Mouse (Mus musculus) lung, postnatal 36 days (tissue): ENCODE data around the gene G430095P16Rik.
A peak's percentile ranks its signal among the peaks of the same experiment; 100 is the strongest.

ENCODE experiments used
- DNase-seq: peaks from one replicate; pipeline ENCODE4 v3.0.0; 2022; ENCODE audit warnings: mixed read lengths

Gene G430095P16Rik

DNA sequence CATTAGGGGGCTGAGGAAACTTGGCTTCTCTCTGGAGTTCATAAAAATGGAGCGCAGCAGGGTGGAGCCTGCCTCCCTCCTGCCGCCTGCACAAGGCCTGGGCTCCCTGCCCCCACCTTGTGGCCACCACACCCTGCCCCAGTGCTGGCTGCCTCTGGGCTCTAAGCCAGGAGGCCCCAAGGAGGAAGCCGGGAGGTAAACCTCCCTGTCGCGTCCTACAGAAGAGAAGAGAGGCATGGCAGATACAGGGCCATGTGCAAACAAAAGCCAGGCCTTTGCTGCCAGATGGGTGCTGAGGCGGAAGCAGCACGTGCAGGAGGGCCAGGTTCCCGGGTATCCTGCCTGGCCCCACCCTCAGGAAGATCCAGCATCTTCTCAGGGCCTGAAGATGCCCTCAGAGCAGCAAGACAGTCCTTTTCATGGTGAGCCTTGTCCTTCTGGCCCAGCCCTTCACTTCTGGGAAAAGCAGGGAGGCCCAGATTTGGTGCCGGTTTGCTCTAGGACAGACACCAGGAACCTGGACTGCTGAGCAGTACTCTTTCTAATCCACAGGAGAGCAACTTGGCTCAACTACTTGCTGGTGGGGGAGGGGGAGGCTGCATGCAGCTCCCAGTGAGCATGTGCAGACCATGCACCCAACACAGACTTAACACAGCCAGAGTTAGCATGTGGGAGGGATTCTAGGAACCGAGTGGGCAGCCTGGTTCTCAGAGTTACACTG lies at the start of gene G430095P16Rik:
Gene G430095P16Rik, plus strand, starts transcription at position 158 of the 721 bp plus-strand sequence.
- DNase-seq, result peak; percentile 92

DNA sequence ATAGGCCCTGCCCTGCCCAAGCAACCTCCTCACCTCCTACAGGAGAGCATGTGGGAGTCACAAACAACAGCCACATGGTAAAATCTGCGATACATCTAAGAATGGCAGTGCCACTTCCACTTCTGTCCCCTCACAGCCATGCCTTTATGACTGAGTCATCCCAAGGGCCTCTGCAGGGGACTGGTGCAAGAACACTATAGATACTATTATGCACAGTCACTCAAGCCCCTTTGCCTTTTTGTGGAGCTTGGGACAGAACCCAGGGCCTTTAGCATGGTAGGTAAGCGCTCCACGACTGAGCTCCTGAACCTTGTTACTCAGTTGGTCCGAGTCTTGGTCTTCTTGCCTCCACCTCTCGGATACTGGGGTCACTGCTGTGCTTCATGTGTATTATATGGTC lies 45.5 kb upstream of the G430095P16Rik start:
- DNase-seq, result no peak

DNA sequence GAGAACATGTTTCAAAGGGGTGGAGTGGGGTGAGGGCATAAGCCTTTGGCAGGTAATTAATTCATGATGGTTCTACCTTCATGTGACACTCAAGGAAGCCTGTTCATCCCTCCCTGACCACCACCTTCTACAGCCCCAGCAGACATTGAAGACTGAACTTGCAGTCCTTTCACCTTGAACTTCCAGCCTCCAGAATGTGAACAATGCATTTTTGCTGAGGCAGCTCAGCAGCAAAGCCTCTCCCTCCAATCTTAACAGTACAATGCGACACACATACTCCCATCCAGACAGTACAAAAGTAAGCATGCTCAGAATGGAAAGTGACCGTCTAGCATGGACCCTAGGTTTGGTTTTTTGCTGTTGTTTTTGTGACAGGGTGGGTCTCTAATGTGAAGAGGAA lies 41.3 kb upstream of the G430095P16Rik start:
- DNase-seq, result no peak

DNA sequence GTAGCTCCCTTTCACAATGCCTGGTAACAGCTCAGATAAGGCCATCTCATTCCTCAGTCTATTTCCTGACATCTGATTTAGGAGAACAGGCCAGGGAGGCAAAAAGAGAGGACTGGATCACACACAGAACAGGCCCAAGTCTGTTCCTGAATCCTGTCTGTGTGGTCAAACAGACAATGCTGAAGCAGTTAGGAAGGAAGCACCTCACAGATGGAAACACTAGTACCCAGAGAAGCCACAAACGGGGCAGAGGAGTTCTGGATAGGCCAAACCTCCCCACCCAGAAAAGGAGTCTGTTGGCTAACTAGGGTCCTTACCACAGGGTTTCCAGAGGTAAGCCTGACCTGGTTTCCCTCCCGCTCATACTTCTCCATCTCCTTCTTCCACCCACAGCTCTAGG lies 40.5 kb upstream of the G430095P16Rik start:
- DNase-seq, result no peak

DNA sequence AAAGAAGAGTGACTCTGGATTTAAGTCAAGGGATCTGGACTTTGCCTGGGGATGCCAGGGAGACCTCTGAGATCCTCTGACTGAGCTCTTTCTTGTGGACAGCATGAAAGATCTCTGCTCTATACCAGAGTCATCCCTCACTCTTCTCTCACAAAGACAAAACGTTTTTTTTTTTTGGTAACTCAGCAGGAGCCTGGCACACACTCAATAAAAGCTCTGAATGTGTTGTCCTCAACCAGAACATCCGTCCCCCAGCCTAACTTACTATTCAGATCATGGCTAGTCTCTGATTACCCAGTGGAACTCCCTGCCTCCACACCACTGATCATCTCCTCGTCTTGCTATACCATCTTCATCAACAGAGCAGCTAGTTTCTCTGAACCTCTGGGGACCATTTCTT lies 38.3 kb upstream of the G430095P16Rik start:
- DNase-seq, result no peak

DNA sequence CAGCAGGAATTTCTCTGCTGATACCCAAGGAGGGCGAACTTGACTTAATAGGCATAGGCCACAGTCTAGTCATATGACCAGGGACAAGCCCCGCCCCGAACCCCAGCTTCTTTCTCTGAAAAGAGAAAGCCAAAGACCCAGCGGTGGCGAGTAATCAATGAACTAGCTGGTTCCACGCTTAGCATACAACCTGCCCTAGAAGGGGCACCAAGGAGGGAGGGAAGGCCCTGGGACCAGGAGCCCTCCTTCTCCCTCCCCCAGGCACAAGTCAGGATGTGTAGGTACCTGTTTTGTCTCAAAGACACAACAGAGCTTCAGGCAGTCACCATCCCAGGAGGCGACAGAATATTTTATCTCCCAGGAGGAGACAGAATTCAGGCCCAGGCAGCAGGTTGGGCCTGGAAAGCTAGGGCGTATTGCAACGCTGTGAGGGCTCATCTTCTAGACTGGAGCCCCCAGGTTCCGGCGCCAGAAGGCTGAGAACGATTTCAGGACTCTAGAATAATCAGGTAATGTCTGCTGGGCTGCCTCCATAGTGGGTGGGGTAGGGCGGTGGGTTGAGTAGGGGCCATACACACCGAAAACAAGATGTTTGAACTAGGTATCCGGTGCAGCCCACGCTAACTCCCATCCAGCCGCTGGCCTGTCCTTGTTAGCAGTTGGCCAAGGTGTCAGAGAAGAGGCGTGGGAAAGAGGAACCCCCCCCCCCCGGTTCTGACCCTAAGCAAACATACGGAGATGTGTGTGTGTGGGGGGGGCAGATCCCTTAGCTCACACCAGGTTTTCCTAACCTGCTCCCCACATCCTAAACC lies 36.4 kb upstream of the G430095P16Rik start, which contains the start of gene Trmt1:
Gene Trmt1, plus strand, starts transcription at position 117 of the 812 bp plus-strand sequence.
- peak; percentile 71 for DNase-seq

DNA sequence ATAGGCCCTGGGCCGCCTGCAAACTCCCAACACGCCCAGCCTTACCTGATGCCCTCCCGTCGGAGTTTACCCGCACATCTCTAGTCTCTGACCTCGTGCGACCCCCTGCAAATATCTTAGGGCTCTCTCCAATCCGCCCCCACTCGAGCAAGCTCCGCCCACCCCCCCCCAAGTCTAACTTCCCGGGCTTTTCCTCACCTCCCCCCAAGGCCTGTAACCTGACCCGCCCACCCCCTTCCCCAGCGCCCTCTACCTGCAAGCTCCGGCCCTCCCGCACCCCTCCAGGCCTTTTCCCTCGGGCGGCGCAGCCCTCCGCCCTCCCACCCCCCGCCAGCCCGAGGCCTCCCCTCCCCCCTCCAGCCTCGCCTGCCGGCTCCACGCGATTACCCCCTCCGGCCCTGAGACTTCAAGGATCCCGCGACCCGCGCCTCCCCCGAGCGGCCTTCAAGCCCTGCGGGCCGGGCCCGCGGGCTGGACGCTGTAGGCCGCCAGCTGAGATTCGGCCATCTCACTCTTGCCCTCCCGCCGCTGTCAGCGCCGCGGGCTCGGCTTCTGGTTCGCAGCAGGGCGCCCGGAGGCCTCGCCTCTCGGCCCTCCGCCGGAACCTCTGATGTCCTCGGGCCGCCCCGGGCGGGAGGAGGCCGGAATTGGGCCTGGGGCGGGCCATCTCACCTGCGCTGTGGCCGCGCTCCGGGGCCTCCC lies 35.7 kb upstream of the G430095P16Rik start:
- no peak for DNase-seq

DNA sequence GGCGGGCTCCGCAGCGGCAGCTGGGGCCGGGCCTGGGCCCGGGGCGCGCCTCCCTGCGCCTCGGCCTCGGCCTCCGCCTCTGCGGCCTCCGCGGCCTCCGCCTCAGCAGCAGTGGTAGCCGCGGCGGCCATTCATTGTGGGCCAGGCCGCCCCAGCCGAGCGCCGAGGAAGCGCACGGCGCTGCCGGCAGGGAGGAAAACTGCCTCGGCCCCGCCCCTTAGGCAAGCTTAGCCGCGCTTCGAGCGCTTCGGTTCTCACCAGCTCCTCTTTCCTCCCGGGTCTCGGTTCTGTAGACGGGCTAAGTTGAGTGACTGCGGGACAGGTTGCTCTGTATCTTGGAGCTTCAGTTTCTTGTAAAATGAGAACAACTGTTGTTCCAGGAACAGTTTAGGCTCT lies 35.1 kb upstream of the G430095P16Rik start, which contains the start of gene Nacc1:
Gene Nacc1, minus strand, starts transcription at position 158 of the 396 bp plus-strand sequence.
- DNase-seq, result peak; percentile 91

DNA sequence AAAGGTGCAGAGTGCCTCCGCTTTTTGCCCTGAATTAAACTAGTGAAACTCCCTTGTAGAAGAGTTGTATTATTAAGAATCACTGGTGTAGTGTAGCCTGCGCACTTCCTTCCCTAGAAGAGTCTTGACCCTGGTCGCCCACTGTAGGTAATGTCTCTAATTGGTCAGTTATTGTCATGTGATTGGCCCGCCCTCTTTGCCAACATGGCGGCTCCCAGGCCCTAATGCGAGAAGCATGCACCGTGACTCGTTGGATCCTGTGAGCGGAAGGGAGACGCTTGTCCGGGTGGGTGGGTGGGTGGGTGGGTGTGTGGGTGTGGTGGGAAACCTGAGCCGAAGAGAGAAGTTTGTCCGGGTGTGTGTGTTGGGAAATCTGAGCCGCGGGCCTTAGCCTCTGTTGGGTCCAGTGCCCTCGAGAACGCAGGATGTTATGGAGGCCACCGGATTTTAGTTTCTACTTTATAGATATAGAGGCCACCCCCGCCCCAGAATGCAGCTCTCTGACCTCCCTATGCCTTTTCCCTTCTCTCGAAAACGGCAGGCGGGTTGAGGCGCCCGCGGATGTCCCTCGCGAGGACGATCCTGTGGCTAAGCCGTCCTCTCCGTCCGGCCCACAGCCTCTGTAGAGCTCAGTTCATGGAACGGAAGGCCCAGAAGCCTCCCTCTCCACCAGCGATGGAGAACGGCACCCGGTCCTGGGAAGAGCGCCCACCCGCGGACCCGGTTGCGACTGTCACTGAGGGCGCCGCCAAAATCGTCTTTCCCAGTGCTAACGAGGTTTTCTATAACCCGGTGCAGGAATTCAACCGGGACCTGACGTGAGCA lies 33.5 kb upstream of the G430095P16Rik start:
- peak; percentile 97 for DNase-seq

DNA sequence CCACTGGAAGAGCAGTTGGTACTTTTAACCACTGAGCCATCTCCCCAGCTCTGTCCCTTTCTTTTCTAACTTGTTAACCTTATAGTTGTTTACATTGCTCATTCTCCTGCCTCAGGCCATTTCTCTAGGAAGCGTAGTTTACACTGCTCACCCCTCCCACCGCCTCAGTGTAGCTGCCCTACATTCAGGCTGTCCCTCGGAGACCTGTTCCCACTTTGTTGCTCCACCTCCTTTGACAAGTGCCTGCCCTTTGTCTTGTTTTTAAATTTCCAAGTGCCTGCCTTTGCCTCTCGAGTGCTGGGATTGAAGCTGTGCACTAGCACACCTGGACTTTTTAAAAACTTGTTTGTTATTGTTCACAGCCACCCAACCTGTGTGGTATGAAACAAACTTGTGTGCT lies 29.5 kb upstream of the G430095P16Rik start:
- peak; percentile 44 for DNase-seq

DNA sequence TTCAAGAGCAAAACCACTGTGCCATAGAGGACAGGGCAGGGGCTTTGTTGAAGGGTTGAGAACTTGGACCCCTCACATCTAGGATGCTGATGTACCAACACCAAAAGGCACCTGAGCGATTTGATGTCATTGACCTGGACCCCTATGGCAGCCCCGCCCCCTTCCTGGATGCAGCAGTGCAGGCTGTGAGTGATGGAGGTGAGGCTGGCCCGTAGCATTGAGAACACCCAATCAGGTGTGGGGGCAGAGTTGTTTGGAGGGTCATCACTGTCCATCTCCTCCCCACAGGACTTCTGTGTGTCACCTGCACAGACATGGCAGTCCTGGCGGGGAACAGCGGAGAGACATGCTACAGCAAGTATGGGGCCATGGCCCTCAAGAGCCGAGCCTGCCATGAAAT lies 27.7 kb upstream of the G430095P16Rik start:
- no peak for DNase-seq

DNA sequence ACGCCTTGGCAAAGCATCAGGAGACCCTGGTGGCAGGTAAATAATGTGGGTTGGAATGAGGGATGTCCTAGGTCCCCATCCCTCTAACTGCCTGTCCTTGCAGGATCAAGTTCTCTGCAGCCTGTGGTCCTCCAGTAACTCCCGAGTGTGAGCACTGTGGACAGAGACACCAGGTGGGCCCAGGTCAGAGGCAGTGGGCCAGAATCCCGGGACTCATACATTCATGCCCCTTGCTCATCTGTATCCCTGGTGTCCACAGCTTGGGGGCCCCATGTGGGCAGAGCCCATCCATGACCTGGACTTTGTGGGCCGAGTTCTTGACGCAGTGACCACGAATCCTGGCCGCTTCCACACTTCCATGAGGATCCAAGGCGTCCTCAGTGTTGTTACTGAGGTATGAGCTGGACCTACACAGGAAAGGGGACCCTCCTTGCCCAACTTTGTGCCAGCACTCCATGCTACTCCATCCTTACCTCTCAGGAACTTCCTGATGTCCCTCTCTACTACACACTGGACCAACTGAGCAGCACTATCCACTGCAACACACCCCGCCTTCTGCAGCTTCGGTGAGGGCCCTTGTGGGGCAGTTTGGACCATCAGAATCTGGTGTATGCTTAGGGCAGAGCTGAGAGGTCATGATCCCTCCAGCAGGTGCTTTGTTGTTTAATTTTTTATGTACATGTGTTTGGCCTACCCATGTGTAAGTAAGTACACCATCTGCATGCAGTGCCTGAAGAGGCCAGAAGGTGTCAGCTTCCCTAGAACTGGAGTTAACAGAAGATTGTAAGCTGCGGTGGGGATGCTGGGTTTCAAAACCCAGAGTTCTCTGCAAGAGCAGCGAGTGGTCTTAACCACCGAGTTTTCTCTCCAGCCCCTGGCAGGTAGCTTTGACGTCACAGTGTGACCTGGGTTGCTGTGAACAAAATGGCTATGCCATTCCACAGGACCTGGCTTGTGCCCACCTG lies 25.4 kb upstream of the G430095P16Rik start:
- peak; percentile 79 for DNase-seq

DNA sequence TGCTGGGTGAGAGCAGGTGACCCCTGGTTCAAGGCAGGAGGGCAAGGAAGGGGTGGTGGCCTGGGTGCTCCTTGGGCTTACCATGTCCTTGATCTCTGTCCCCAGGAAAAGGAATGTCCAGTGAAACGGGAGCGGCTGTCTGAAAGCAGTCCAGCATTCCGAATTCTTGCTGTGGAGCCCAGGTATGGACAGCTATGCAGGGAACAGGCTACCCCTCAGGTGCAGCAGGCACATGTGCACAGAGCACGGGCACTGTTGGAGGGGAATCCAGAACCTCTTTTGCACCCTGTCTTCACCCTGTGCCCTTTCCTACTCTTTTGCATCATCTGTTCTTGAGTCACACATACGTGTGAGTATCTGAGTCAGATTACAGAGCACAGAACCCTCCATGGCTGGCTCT lies 24.5 kb upstream of the G430095P16Rik start:
- DNase-seq, result no peak

DNA sequence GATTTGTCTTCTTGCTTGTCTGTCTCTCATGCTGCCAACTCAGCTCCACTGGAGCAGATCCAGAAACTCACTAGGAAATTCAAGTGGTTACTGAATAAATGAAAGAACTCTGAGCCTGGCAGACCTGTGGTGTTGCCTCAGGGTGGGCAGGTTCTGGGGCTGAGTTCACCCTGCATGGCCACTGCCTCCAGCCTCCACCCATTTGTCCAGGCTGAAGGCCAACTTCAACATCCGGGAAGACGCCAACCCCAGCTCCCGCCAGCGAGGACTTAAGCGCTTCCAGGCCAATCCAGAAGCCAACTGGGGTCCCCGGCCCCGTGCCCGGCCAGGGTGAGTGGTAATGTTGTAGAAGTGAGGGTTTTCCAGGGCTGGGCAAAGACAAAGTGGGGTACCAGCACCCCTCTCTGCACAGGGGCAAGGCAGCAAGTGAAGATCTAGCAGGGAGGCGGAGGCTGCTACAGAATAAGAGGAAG lies 23.8 kb upstream of the G430095P16Rik start:
- DNase-seq, result peak; percentile 91

DNA sequence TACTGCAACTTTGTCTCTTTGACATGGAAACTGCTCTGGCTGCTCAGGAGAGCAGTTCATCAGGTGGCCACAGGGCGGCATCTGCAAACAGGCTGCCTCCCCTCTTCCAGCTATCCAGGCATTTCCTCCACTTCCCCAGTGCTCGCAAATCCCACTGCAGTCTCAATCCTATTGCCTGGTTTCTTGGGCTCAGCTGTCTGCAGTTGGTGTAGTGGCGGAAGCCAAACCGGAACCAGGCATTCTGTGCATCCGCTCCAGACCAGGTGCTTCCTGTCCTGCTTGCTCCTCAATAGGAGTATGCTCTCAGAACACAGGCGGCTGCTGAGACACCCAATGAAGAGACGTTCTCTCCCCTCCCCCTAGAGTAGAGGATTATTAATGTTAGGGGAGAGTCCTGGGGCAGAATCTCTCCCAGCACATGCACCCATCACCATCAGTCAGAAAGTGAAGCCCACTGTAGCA lies 22.9 kb upstream of the G430095P16Rik start:
- peak; percentile 80 for DNase-seq

DNA sequence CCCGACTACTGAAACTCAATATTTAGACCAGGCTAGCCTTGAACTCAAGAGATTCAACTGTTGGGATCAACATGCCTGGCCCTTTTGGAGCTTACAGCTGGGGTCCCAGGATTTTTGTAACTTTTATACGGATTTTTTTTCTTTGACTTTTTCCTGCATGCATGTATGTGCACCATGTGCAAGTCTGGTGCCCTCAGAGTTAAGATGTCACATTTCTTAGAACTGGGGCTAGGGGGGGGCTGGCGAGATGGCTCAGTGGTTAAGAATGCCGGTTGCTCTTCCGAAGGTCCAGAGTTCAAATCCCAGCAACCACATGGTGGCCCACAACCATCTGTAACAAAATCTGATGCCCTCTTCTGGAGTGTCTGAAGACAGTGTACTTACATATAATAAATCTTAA lies 22.3 kb upstream of the G430095P16Rik start:
- no peak for DNase-seq

DNA sequence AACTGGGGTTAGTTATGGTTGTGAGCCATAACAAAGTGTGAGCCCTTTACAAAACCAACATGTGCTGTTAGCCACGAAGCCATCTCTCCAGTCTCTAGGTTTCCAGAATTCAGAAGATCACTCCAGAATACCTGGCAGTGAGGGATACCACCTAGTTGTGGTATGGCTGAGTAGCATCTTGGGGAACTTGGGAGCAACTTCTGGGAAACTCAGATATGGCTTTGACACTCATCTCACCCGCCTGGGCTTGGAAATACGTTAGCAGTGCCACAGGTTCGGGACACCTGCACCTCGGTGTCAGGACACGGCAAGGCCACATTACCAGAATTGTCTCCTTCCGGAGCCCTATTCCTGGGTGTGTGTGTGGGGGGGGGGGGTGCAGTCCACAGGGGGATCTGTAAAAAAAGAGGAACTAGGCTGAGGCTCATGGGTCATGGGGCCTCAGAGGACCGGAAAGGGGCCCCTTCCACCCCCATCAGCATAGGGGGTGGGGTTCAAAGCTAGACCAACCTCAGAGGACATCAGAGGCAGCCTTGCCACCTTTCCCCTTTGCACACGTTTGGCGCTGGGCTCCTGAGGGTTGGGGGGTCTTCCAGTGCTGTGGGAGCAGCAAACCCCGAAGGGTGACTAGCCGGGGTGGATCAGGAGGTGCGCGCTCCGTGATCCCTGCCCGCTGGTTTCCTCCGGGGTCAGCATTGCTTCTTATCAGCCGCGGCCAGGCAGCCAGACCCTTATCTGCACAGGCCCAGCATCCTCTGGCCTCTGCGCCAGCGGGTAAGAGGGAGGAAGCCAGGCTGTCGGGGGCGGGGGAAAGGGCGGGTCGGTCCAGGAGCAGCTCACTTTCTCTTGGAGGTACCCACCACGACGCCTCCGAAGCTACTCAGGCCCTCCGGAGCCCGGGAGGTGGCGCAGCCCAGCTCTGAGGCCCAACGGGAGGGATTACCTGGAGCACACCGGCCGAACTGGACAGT lies 21.6 kb upstream of the G430095P16Rik start, which contains the start of gene Lyl1:
Gene Lyl1, plus strand, starts transcription at position 517 of the 971 bp plus-strand sequence.
- DNase-seq, result peak; percentile 89

DNA sequence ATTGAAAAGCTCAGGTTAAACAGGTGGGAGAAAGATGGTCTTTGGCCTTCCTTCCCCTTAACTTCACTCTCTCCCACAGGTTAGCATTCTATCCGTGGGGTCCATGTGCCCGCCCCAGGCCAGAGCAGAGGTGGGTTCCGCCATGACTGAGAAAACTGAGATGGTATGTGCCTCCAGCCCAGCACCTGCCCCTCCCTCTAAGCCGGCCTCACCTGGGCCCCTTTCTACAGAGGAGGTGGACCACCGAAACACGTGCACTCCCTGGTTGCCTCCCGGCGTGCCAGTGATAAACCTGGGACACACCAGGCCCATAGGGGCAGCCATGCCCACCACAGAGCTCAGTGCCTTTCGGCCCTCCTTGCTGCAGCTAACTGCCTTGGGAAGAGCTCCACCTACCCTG lies 20.2 kb upstream of the G430095P16Rik start:
- no peak for DNase-seq

DNA sequence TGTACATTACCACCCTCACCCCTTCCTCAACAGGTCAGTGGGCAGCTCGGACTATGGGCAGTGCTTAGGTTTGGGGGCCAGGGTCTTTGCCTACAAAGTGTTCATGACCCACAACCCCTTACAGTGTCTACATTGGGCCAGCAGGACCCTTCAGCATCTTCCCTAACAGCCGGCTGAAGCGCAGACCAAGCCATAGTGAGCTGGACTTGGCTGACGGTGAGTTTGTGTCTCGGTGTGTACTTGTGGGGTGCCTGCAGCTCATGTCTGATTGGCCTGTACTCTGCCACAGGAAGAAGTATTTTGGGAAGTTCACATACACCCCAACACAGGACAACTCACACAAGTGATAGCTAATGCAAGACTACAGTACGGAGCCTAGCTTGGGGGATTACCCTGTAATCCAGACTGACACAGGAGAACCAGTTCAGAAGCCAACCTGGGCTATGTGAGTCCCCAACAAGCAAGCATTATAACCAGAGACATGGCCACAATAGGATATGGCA lies 19.8 kb upstream of the G430095P16Rik start:
- no peak for DNase-seq
